Mouse (Mus musculus) lung, postnatal 14 days (tissue): ENCODE results near the gene Cfap57.

ENCODE experiments used
- DNase-seq: peaks from one replicate; pipeline ENCODE4 v3.0.0; 2021

Cfap57 gene

GRCm38 (mm10) chr4:118620279-118620966 is at the start of gene Cfap57, which contains the start of gene Ebna1bp2:
Gene Cfap57 (minus strand): TSS chr4:118620777.
Gene Ebna1bp2 (plus strand): TSS chr4:118620799.
- DNase-seq: peak; percentile 90

GRCm38 (mm10) chr4:118658652-118659051 is 38.1 kb upstream of the Cfap57 start, which contains the start of gene Olfr62:
Gene Olfr62 (plus strand): TSS chr4:118658952.
- no peak for DNase-seq

DNA sequence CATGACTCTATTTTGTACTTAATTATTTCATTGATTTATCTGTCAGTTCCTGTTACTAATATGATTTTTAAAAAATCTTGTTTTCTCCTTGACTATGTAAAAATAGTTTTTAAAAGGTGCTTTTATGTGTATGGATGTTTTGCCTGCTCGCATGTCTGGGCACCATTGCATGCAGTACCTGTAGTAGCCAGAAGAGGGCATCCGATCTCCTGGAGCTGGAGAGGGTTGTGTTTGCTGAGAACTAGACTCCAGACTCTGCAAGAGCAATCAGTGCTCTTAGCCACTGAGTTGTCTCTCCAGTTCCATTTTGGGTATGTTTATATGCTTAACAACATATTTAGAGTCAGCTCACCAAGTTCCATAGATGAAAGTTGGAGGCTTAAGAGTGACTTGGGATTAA is 24.7 kb upstream of the Cfap57 start:
- peak; percentile 63 for DNase-seq

GRCm38 (mm10) chr4:118642346-118643190 is 22.0 kb upstream of the Cfap57 start:
- DNase-seq: no peak

- no peak for DNase-seq
Measured at GRCm38 (mm10) chr4:118630261-118630660, 9.7 kb upstream of the Cfap57 start.

DNA sequence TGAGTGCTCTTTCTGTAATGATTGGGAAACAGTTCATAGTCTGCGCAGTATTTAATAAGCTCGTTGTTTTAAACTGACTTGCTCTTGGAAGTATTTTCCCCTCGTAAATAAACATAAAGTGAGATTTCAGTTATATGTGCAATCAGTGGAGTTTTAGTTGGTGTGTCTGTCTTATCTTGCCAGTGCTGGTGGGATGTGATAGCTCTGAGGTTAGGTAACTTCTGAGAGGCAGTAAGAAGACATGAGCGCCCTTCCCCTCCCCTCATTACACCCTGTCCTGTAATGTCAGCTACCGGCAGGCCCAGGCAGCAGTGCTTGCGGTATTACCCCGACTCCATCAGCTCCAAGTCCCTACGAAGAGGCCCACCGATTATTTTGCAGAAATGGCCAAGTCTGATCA is 1.2 kb upstream of the Cfap57 start:
- no peak for DNase-seq

DNA sequence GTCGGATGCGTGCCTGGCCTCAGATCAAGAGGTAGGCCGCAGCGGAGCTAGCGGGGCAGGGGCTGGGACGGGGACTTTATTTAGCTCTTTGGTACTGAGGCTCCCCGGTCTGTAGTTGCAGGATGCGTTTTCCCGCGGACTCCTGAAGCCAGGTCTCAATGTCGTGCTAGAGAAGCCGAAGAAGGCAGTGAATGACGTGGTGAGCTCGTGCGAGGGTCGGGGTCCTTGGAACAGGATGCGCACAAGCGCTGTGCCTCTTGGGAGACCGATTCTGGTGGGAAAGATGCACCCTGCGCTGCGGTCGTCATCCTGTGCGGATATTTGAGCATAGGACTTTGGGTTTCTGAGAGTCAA is 367 bp upstream of the Cfap57 start:
- no peak for DNase-seq

DNA sequence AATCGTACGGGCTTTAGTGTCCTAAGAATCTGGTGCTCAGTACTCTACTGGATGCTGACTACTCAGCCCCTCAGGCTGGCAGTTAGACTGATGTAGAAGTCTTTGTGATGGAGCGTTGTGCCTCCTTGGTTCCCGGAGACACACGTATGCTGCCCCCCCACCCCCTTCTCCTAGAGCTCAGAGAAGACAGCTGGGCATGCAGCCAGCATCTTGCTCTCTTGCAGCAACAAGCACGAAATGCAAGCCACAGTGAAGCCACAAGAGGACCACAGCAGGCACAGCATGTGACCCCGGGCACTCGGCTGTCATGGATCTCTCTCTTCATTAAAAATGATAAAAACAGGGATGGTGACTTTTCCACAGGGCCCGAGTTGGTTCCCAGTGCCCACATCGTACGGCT is 5.2 kb downstream of the Cfap57 start:
- no peak for DNase-seq

DNA sequence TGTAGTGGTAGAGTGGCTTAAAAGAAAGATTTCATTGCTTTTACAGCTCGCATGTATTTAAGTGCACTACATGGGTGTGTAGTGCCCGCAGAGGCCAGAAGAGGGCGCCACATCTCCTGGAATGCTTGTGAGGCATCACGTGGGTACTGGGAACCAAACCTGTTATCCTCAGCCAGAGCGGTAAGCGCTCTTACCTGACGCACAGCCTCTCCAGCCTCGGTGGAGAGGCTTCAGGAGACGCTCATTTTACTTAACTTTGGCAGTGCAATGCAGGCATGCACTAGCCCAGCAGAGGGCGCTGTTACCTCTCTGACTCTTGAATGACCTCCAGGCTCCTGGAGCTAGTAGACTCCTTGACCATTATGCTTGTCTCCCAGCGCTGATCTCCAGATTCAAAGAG is 8.0 kb downstream of the Cfap57 start:
- peak; percentile 59 for DNase-seq

GRCm38 (mm10) chr4:118609836-118610235 is 10.7 kb downstream of the Cfap57 start:
- no peak for DNase-seq

DNA sequence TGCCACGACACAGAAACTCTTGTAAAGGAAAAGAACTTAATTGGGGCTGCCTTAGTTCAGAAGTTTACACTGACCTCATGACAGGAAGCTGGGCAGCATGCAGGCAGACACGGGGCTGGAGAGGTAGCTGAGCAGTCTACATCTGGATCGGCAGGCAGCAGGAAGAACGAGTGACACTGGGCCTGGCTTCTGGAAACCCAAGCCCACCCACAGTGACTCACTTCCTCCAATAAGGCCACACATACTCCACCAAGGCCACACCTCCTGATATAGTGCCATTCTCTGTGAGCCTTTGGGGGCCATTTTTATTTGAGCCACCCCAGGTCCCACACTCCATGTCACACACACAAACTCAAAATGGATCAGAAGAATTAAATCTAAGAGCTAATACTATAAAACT is 16.5 kb downstream of the Cfap57 start:
- no peak for DNase-seq

DNA sequence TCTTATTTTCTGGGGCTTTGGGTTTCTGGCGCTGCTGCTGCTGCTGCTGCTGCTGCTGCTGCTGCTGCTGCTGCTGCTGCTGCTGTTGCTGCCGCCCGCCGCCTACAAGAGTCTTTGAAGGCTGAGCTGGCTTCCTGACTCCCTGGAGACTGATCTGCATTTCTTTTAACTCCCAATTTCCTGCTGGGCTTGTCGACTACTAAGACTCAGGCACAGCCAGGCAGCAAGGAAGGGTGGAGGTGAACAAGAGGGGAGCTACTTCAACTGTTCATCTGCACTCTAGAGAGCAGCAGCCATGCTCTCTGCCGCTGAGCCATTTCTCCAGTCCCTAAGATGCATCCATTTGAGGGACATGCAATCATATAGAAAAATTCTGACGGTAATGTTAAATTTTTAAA is 30.8 kb downstream of the Cfap57 start:
- no peak for DNase-seq

DNA sequence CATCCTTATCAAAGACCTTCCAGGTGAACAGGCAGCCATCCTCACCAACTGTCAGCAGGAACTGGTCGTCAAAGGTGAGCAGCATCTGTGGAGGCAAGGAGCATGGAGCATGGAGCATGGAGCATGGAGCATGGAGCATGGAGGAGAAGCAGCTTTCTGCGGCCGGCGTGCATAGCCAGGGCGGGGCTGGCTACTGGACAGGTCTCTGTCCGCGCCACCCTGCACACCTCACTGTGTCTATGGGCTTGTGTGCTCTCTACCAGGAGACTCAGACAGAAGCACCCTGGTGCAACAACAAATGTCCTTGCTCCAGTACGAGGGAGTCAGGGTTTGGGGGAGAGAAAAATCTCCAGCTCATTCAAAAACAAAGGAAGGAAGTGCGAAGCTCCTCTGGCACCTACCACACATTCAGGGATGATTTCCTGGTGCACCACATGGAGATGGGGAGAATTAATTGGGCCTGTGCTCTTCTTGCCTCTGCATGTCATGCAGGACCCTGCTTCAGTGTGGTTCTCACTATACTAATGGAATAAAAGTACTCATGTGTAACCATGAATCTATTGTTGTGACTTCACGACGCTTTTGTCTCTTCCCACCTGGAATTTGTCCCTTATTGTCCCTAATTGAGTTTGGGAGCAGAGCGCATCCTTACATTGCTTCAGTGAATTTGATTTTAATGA is 31.4 kb downstream of the Cfap57 start:
- no peak for DNase-seq

- DNase-seq: no peak
Measured at GRCm38 (mm10) chr4:118582629-118583028, 37.9 kb downstream of the Cfap57 start.

GRCm38 (mm10) chr4:118581508-118581907 is 39.1 kb downstream of the Cfap57 start:
- no peak for DNase-seq

GRCm38 (mm10) chr4:118579313-118579712 is 41.3 kb downstream of the Cfap57 start:
- peak; percentile 56 for DNase-seq

- peak; percentile 90 for DNase-seq
Measured at GRCm38 (mm10) chr4:118576097-118576496, 44.5 kb downstream of the Cfap57 start.

- DNase-seq: no peak
Measured at GRCm38 (mm10) chr4:118571441-118571840, 49.1 kb downstream of the Cfap57 start.

- no peak for DNase-seq
Measured at GRCm38 (mm10) chr4:118569320-118569719, 51.3 kb downstream of the Cfap57 start.

GRCm38 (mm10) chr4:118568709-118569108 is 51.9 kb downstream of the Cfap57 start:
- no peak for DNase-seq

GRCm38 (mm10) chr4:118566161-118566676 is 54.4 kb downstream of the Cfap57 start:
- DNase-seq: peak; percentile 70

- DNase-seq: no peak
Measured at GRCm38 (mm10) chr4:118564926-118565279, 55.7 kb downstream of the Cfap57 start.
